Mouse (Mus musculus) MEL-GATA-1-ER (cell line): Measurements from ENCODE around the gene Pola1.
A peak's percentile ranks its signal among the peaks of the same experiment; 100 is the strongest.
"Not testable (repeated sequence)": the region's sequence is repeated elsewhere in the genome, so short reads cannot be mapped to it uniquely, and the experiment has no call there.

Experiments
- DNase-seq: peaks from one replicate; pipeline ENCODE4 v3.0.0-alpha.2; 2012; ENCODE audit warnings: low read depth; ENCODE audit errors: extremely low read depth

Gene Pola1

GRCm38 (mm10) chrX:93429738-93430260 is 202.2 kb downstream of the Pola1 start:
- no peak for DNase-seq

- DNase-seq = no peak
These were observed 202.8 kb downstream of the Pola1 start for GRCm38 (mm10) chrX:93428956-93429737.

GRCm38 (mm10) chrX:93400871-93401270 is 231.1 kb downstream of the Pola1 start:
- not testable (repeated sequence) for DNase-seq

- DNase-seq = peak; percentile 80
These were observed 234.9 kb downstream of the Pola1 start for GRCm38 (mm10) chrX:93397089-93397488.

GRCm38 (mm10) chrX:93377285-93377972 is 254.5 kb downstream of the Pola1 start:
- no peak for DNase-seq

GRCm38 (mm10) chrX:93373503-93373902 is 258.5 kb downstream of the Pola1 start:
- DNase-seq = no peak

- no peak for DNase-seq
These were observed 262.2 kb downstream of the Pola1 start for GRCm38 (mm10) chrX:93369708-93370107.

GRCm38 (mm10) chrX:93368211-93368610 is 263.7 kb downstream of the Pola1 start:
- DNase-seq = no peak

- DNase-seq = no peak
These were observed 310.6 kb downstream of the Pola1 start for GRCm38 (mm10) chrX:93321336-93321735.

- DNase-seq = peak; percentile 6
These were observed 312.0 kb downstream of the Pola1 start for GRCm38 (mm10) chrX:93319979-93320378.

- no peak for DNase-seq
These were observed 314.4 kb downstream of the Pola1 start for GRCm38 (mm10) chrX:93317577-93317976.

- DNase-seq = no peak
These were observed 326.2 kb downstream of the Pola1 start for GRCm38 (mm10) chrX:93305780-93306179.

GRCm38 (mm10) chrX:93301798-93302197 is 330.2 kb downstream of the Pola1 start:
- no peak for DNase-seq

GRCm38 (mm10) chrX:93300183-93300815 is 331.7 kb downstream of the Pola1 start:
- no peak for DNase-seq

- no peak for DNase-seq
These were observed 332.2 kb downstream of the Pola1 start for GRCm38 (mm10) chrX:93299771-93300170.

GRCm38 (mm10) chrX:93299046-93299626 is 332.8 kb downstream of the Pola1 start:
- DNase-seq = no peak

- no peak for DNase-seq
These were observed 334.9 kb downstream of the Pola1 start for GRCm38 (mm10) chrX:93297001-93297441.

GRCm38 (mm10) chrX:93295819-93296218 is 336.1 kb downstream of the Pola1 start:
- DNase-seq = no peak

- no peak for DNase-seq
These were observed 337.0 kb downstream of the Pola1 start for GRCm38 (mm10) chrX:93294736-93295490.

- DNase-seq = no peak
These were observed 339.9 kb downstream of the Pola1 start for GRCm38 (mm10) chrX:93292031-93292430.

GRCm38 (mm10) chrX:93289851-93290380 is 342.0 kb downstream of the Pola1 start:
- no peak for DNase-seq
